Mouse (Mus musculus) cerebellum, adult 9-11 months (tissue): Measurements from ENCODE around the gene Vmn1r194.
"Not testable (repeated sequence)": the region's sequence is repeated elsewhere in the genome, so short reads cannot be mapped to it uniquely, and the experiment has no call there.

Experiments
- DNase-seq: peaks from one replicate; pipeline ENCODE4 v3.0.0; 2022

The Vmn1r194 gene

GRCm38 (mm10) chr13:22243915-22244314 is at the start of gene Vmn1r194:
Gene Vmn1r194, plus strand, starts transcription at chr13:22244215.
- no peak for DNase-seq

- DNase-seq: not testable (repeated sequence)
These were observed 21.0 kb upstream of the Vmn1r194 start, which contains the start of gene Vmn1r193 for GRCm38 (mm10) chr13:22223060-22223459. Gene Vmn1r193, minus strand, starts transcription at chr13:22223160.

GRCm38 (mm10) chr13:22270222-22270621 is 26.2 kb downstream of the Vmn1r194 start, which contains the start of gene Vmn1r195:
Gene Vmn1r195, plus strand, starts transcription at chr13:22270522.
- DNase-seq: not testable (repeated sequence)

- DNase-seq: no peak
These were observed 27.7 kb downstream of the Vmn1r194 start for GRCm38 (mm10) chr13:22271721-22272120.

- no peak for DNase-seq
These were observed 40.6 kb downstream of the Vmn1r194 start for GRCm38 (mm10) chr13:22284578-22284977.

GRCm38 (mm10) chr13:22289620-22290019 is 45.6 kb downstream of the Vmn1r194 start, which contains the start of gene Vmn1r196:
Gene Vmn1r196, plus strand, starts transcription at chr13:22289920.
- no peak for DNase-seq
